Mouse (Mus musculus): Measurements from ENCODE around the gene Itgb1. TPM values are rescaled to one million over a fixed set of nuclear protein-coding genes. Genes with fewer than 3 reads are reported as not detected.

Itgb1 gene
- polyA plus RNA-seq, 1 experiment from 2014 or later, result 487 TPM

DNA sequence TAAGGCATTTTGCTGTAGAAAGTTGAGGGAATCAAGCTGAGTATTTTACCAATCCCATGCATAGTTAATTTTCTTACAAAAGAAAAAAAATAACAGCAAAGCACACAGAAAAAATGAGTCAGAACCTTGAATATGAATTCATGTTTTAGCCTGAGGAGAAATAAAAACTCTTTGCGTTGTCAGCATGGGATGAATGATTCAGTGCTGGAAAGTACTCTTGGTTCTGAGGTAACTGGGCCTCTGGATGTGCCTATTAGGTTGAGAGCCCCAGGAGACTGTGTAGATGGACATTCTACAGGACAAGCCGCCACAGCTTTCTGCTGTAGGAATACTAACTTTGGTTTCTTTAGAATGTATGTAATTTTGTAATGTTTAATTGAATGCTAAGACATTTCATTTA, 19.4 kb downstream of the Itgb1 start:
- no peak overlapping the region for H3K27ac ChIP-seq
- H3K36me3 ChIP-seq (ENCODE audit: inconsistent target), result peaks cover 26% of the 10 kb centered on the region; the same call in 1 of the 2 replicates
- H3K4me3 ChIP-seq (ENCODE audit: inconsistent target), result no peak overlapping the region
- peaks cover 99% of the 10 kb centered on the region for H3K79me2 ChIP-seq (ENCODE audit: inconsistent target)
- 100% methylated on average over 2 of the region's 2 CpGs for WGBS (ENCODE audit: missing documents)

- Histone ChIP-seq H3K36me3 (ENCODE audit: inconsistent target) (peaks cover 64% of the 10 kb centered on the region), H3K79me2 (ENCODE audit: inconsistent target) (peaks cover 98% of the 10 kb centered on the region), H3K4me3 (ENCODE audit: inconsistent target) (no peak overlapping the region), H3K27ac (no peak overlapping the region)
- 50% methylated on average over 3 of the region's 3 CpGs for WGBS (ENCODE audit: missing documents)
Measured at GRCm38 (mm10) chr8:128709261-128709660, 23.8 kb downstream of the Itgb1 start.

DNA sequence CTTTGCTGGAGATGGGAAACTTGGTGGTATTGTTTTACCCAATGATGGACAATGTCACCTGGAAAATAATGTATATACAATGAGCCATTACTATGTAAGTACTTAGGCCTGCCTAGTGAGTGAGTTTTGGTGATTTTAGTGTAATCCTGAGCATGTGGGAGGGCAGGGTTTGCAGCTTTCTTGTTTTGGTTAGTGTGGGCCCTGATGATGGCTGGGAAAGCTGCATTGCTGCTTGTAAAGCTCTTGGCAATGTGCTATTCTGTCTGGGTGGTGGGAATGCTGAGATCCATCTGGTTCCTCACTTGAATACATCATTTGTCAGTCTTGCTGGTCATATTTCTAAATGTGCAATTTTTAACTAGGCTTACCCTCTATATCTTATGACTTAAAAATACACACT, 30.7 kb downstream of the Itgb1 start:
- H3K36me3 ChIP-seq (ENCODE audit: inconsistent target), result peaks cover 85% of the 10 kb centered on the region
- no peak overlapping the region for H3K4me3 ChIP-seq (ENCODE audit: inconsistent target)
- peaks cover 40% of the 10 kb centered on the region for H3K79me2 ChIP-seq (ENCODE audit: inconsistent target)
- no peak overlapping the region for H3K27ac ChIP-seq

- Histone ChIP-seq H3K36me3 (ENCODE audit: inconsistent target) (peaks cover 87% of the 10 kb centered on the region), H3K79me2 (ENCODE audit: inconsistent target) (no peaks in the 10 kb centered on the region; the same call in 1 of the 2 replicates), H3K4me3 (ENCODE audit: inconsistent target) (no peak overlapping the region), H3K27ac (no peak overlapping the region)
- WGBS (ENCODE audit: missing documents), result 30% methylated on average over 1 of the region's 1 CpGs
Measured at GRCm38 (mm10) chr8:128724819-128725218, 39.4 kb downstream of the Itgb1 start.

- 100% methylated on average over 1 of the region's 1 CpGs for WGBS (ENCODE audit: missing documents)
- no peak overlapping the region for H3K27ac ChIP-seq
- peaks cover 88% of the 10 kb centered on the region for H3K36me3 ChIP-seq (ENCODE audit: inconsistent target)
- no peaks in the 10 kb centered on the region; the same call in 1 of the 2 replicates for H3K79me2 ChIP-seq (ENCODE audit: inconsistent target)
- no peak overlapping the region for H3K4me3 ChIP-seq (ENCODE audit: inconsistent target)
Measured at GRCm38 (mm10) chr8:128727213-128727612, 41.8 kb downstream of the Itgb1 start.

- H3K36me3 ChIP-seq (ENCODE audit: inconsistent target), result peaks cover 70% of the 10 kb centered on the region
- WGBS (ENCODE audit: missing documents), result 100% methylated on average over 2 of the region's 2 CpGs
- H3K4me3 ChIP-seq (ENCODE audit: inconsistent target), result no peak overlapping the region
- no peaks in the 10 kb centered on the region for H3K79me2 ChIP-seq (ENCODE audit: inconsistent target)
- no peak overlapping the region for H3K27ac ChIP-seq
Measured at GRCm38 (mm10) chr8:128732254-128732653, 46.8 kb downstream of the Itgb1 start.

DNA sequence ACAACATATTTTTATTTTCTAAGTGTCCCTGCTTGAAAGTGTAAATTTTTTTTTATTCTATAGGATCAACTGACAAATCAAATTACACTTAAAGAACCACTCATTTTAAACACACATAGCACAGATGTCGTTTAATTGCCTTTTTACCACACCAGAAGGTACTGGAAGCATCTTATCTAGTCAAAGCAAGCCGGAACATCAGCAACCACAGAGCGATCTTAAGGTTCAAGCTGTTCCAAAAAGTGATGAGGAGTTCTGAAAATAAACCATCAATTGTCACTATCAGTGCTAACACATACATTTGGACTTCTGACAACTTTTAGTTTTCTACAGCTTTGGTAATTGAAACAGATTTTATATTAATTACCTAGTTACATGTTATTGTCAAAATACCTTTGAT, 48.7 kb downstream of the Itgb1 start:
- H3K4me3 ChIP-seq (ENCODE audit: inconsistent target), result no peak overlapping the region
- peaks cover 57% of the 10 kb centered on the region for H3K36me3 ChIP-seq (ENCODE audit: inconsistent target)
- no peaks in the 10 kb centered on the region for H3K79me2 ChIP-seq (ENCODE audit: inconsistent target)
- WGBS (ENCODE audit: missing documents), result 94% methylated on average over 3 of the region's 3 CpGs
- no peak overlapping the region for H3K27ac ChIP-seq

DNA sequence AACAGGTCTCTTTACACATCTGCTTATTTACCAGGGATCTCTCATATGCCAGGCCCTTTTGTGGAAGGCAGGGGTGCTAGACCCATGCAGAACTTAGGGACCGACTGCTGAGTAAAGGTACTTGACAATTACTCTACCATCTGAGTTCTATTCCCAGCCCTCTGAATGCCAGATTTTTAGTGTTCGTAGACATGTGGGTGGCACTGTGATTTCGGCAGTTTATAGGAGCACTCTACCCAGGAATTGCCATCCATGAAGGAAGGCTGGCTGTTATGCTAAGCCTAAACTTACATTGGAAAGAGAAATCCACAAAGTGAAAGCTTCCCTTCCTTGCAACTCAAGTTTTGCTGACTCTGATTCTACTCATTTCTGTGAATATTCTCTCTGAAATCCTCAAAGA, 50.2 kb downstream of the Itgb1 start:
- WGBS (ENCODE audit: missing documents), result 89% methylated on average over 3 of the region's 3 CpGs
- Histone ChIP-seq H3K79me2 (ENCODE audit: inconsistent target) (no peaks in the 10 kb centered on the region), H3K4me3 (ENCODE audit: inconsistent target) (no peak overlapping the region), H3K27ac (no peak overlapping the region), H3K36me3 (ENCODE audit: inconsistent target) (peaks cover 44% of the 10 kb centered on the region)

Other genes with a start within 250 kb of the Itgb1 start
- not detected in 3 replicates for gene Gm3952, start 113.0 kb downstream of the Itgb1 start, polyA plus RNA-seq (2018)